Mouse (Mus musculus) midbrain, embryonic 14.5 days (tissue): ENCODE measurements around the gene Apol8. TPM values are rescaled to one million over a fixed set of nuclear protein-coding genes. Genes with fewer than 3 reads are reported as not detected.

Experiments
- ATAC-seq: fragments of 200-750 bp; cut with Nextera tagmentation; 2 replicates; pipeline ENCODE4 v1.8.0; 2017; ENCODE audit warnings: moderate number of reproducible peaks, moderate library complexity; ENCODE audit not compliant: low FRiP score, low TSS enrichment
- DNase-seq: peaks from one replicate; pipeline ENCODE4 v3.0.0-alpha.2; 2015
- H3K27ac ChIP-seq: fragments of 300-500 bp; sonication (generic); replicated peaks from 2 replicates; pipeline ENCODE4 v1.5.1; 2014; ENCODE audit warnings: mild to moderate bottlenecking, low read depth, low read length, moderate library complexity
- H3K27me3 ChIP-seq: fragments of 300-500 bp; sonication (generic); 2 replicates; pipeline ENCODE4 v1.6.1; 2014; ENCODE audit warnings: low read length, control low read depth, mixed read lengths; ENCODE audit not compliant: control insufficient read depth, insufficient read depth
- H3K36me3 ChIP-seq: fragments of 300-500 bp; sonication (generic); 2 replicates; pipeline ENCODE4 v1.6.1; 2014; ENCODE audit warnings: low read length, control low read depth; ENCODE audit not compliant: control insufficient read depth, insufficient read depth
- H3K4me1 ChIP-seq: fragments of 300-500 bp; sonication (generic); 2 replicates; pipeline ENCODE4 v1.6.1; 2014; ENCODE audit warnings: mild to moderate bottlenecking, antibody characterized with exemption, low read length, control low read depth; ENCODE audit not compliant: control insufficient read depth, insufficient read depth
- H3K4me2 ChIP-seq: fragments of 300-500 bp; sonication (generic); 2 replicates; pipeline ENCODE4 v1.6.1; 2014; ENCODE audit warnings: mild to moderate bottlenecking, low read length, moderate library complexity
- H3K4me3 ChIP-seq: fragments of 300-500 bp; sonication (generic); replicated peaks from 2 replicates; pipeline ENCODE4 v1.5.1; 2014; ENCODE audit warnings: low read depth, low read length
- H3K9ac ChIP-seq: fragments of 300-500 bp; sonication (generic); replicated peaks from 2 replicates; pipeline ENCODE4 v1.6.1; 2014; ENCODE audit warnings: mild to moderate bottlenecking, low read length, moderate library complexity
- H3K9me3 ChIP-seq: fragments of 300-500 bp; sonication (generic); 2 replicates; pipeline ENCODE4 v1.6.1; 2016; ENCODE audit warnings: low read length, control low read depth, mixed read lengths; ENCODE audit not compliant: control insufficient read depth
- WGBS: fragments of 180-500 bp; shearing (Covaris S2); extraction: QIAGEN DNeasy Blood & Tissue Kit; methylation state at CpG from one replicate; pipeline ENCODE4 v1.1.7; 2014; 5-methylcytosine and 5-hydroxymethylcytosine counted together
- polyA plus RNA-seq: library from polyadenylated mRNA; unstranded; fragments of >200 nt; fragmentation: Nextera tagmentation; extraction: Ambion mirVana; gene quantifications from 2 replicates; pipeline ENCODE4 v1.2.1, GENCODE M21; 2014

Gene Apol8
- polyA plus RNA-seq, 1 experiment from 2014 or later: 0.11 TPM

DNA sequence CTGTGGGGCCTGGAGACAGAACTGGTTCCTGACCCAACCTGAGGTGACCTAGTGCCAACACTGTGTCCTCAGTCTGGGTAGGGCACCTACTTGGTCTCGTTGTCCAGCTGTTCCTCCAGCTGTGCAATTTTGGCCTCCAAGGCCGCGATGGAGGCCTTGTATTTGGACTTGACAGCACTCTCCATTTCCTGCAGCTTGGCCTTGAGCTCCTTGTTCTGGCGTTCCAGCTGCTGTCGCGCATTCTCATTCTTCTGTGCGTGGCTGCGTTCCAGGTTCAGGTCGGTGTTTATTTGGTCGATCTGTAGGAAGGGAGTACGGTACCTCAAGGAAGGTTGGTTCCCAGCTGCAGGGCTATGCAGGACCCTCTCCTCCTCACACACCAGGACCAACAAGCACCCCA lies 6.9 kb upstream of the Apol8 start:
- Histone ChIP-seq H3K36me3 (peaks cover 79% of the 10 kb centered on the region), H3K27ac (no peak overlapping the region), H3K27me3 (no peaks in the 10 kb centered on the region), H3K4me1 (no peaks in the 10 kb centered on the region), H3K9ac (no peak overlapping the region), H3K4me2 (no peak overlapping the region), H3K9me3 (no peaks in the 10 kb centered on the region), H3K4me3 (no peak overlapping the region)
- ATAC-seq (no peak), DNase-seq (no peak)
- 93% methylated on average over 11 of the region's 11 CpGs for WGBS

DNA sequence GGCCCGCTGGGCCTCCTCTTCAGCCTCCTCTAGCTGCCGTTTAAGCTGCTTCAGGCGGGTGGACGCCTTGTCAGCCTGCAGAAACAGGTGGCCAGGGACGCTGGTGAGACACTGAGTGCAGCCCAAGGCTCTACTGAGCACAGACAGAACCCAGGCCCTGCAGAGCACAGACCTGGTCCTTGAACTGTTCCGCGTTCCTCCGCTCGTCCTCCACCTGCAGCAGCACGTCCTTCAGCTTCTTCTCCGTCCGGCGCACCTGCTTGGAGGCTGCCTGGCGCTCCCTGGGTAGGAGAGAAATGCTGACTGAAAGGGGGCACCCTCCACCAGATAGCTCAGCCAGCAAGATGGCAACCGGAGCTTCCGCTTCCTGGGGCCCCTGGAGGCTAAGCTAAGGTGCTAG lies 6.2 kb upstream of the Apol8 start:
- H3K4me2 ChIP-seq: no peak overlapping the region
- H3K4me1 ChIP-seq: no peaks in the 10 kb centered on the region
- H3K9ac ChIP-seq: no peak overlapping the region
- 90% methylated on average over 16 of the region's 16 CpGs for WGBS
- no peaks in the 10 kb centered on the region for H3K27me3 ChIP-seq
- peaks cover 73% of the 10 kb centered on the region for H3K36me3 ChIP-seq
- no peak for DNase-seq
- H3K9me3 ChIP-seq: no peaks in the 10 kb centered on the region
- no peak for ATAC-seq
- H3K27ac ChIP-seq: no peak overlapping the region
- H3K4me3 ChIP-seq: no peak overlapping the region

DNA sequence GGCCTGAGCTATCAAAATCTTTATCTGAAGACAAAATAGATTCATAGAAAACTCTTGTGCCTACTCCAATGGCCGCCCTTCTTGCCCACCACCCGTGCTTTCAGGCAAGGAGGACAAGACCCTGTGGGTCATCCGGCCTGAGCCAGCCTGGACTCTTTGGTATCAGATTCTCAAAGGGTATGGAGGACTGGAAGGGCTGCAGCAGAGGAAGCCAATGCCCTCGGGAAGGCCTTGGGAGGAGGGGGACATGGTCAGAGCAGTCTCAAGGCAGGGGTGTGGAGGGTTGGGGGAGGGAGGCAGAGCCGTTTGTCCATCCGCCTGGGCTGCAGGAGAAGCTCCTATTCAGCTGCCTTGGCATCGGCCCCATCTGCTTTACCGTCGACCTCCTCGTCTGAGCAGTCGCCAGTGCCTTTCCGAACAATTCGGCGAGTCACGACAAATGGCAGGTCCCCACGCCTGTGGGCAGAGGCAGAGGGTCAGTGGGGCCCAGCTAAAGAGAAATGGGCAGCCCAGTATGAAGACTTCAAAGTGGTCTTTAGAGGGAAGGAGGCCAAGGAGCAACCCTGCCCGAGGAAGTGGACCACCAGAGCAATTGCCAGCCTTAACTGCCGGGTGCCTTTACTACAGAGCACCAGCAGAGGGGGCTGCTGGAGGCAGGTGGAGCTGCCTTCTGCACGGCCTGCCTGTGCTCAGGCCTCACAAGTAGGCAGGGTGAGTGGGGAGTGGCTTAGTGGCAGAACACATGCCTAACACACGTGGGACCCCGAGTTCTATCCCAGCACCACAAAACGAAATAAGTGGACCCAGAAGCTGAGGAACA lies 5.0 kb upstream of the Apol8 start:
- DNase-seq: peak; percentile 57
- no peak overlapping the region for H3K27ac ChIP-seq
- no peak overlapping the region for H3K9ac ChIP-seq
- no peak for ATAC-seq
- H3K4me1 ChIP-seq: no peaks in the 10 kb centered on the region
- H3K4me3 ChIP-seq: no peak overlapping the region
- WGBS: 80% methylated on average over 22 of the region's 22 CpGs
- no peaks in the 10 kb centered on the region for H3K27me3 ChIP-seq
- no peaks in the 10 kb centered on the region for H3K9me3 ChIP-seq
- H3K36me3 ChIP-seq: peaks cover 60% of the 10 kb centered on the region
- H3K4me2 ChIP-seq: no peak overlapping the region

DNA sequence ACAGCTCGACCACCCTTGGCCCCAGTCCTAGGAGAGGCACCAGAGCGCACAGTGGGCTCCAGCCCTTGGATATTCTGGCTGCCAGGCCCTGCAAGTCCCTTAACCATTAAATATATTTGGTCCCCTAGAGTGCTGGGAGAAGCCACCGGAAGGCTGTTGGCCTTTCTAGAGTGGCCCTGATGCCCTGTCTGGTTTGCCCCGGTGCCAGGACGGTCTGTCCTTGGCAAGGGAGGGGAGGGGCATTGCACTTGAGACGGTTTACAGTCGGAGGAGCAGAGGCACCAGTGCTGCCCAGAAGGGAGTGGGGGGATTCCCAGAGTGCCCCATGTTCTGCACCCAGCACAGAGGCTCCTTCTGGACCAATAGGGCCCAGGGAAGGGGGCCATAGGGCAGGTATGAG lies 4.3 kb upstream of the Apol8 start:
- ATAC-seq (no peak), DNase-seq (no peak)
- Histone ChIP-seq H3K36me3 (peaks cover 53% of the 10 kb centered on the region), H3K9ac (no peak overlapping the region), H3K4me2 (no peak overlapping the region), H3K27ac (no peak overlapping the region), H3K9me3 (no peaks in the 10 kb centered on the region), H3K4me3 (no peak overlapping the region), H3K27me3 (no peaks in the 10 kb centered on the region), H3K4me1 (no peaks in the 10 kb centered on the region)
- 98% methylated on average over 7 of the region's 7 CpGs for WGBS

DNA sequence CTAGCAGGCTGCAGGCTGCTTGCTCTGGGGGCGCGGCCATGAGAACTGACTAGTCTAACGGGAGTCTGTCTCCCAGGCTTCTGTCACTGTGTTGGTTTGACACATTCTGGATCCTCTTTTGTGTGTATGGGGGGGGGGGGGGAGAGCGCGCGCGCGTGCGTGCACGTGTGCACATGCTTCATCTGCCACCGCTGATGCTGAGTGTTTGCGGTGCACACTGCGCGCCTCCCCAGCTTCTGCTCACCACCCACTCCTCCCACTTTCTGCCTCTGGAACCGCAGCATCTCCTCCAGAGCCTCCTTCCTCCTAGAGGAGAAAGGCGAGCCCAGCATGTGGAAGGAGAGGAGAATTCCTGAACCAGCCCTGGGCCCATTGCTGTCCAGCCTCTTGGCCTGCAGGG lies 3.2 kb upstream of the Apol8 start:
- no peak overlapping the region for H3K27ac ChIP-seq
- 84% methylated on average over 10 of the region's 16 CpGs for WGBS
- no peak overlapping the region for H3K4me2 ChIP-seq
- H3K9ac ChIP-seq: no peak overlapping the region
- no peaks in the 10 kb centered on the region for H3K4me1 ChIP-seq
- H3K36me3 ChIP-seq: peaks cover 43% of the 10 kb centered on the region
- DNase-seq: no peak
- H3K27me3 ChIP-seq: no peaks in the 10 kb centered on the region
- H3K4me3 ChIP-seq: no peak overlapping the region
- H3K9me3 ChIP-seq: no peaks in the 10 kb centered on the region
- no peak for ATAC-seq

DNA sequence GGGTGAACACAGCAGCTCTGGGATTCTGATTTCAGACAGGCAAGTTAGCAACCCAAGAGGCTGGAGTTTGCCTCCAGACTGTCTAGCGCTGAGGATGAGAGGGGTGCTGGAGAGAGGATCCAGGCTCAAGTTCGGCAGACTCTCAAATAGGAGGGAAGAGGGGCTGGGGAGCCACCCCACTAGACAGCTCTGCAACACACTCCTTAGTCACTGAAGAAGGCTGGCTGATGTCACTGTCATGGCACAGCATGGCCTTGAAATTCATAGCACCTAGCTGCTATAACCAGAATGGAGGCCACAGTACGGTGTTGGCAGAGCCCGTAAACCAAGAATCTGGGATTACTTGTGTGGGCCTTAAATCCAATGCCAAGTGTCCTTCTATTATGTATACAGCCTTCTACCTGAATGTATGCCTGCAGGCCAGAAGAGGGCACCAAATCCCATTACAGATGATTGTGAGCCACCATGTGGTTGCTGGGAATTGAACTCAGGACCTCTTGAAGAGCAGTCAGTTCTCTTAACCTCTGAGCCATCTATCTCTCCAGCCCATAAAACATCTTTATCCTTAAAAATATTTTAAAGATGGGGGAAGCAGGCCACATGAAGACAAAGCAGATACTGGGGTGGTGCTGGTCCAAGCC lies 903 bp upstream of the Apol8 start:
- no peak for DNase-seq
- WGBS: 88% methylated on average over 4 of the region's 4 CpGs
- H3K27me3 ChIP-seq: no peaks in the 10 kb centered on the region
- H3K4me3 ChIP-seq: no peak overlapping the region
- H3K4me2 ChIP-seq: no peak overlapping the region
- no peak overlapping the region for H3K27ac ChIP-seq
- peaks cover 19% of the 10 kb centered on the region for H3K36me3 ChIP-seq
- no peak for ATAC-seq
- H3K4me1 ChIP-seq: no peaks in the 10 kb centered on the region
- H3K9me3 ChIP-seq: no peaks in the 10 kb centered on the region
- H3K9ac ChIP-seq: no peak overlapping the region

DNA sequence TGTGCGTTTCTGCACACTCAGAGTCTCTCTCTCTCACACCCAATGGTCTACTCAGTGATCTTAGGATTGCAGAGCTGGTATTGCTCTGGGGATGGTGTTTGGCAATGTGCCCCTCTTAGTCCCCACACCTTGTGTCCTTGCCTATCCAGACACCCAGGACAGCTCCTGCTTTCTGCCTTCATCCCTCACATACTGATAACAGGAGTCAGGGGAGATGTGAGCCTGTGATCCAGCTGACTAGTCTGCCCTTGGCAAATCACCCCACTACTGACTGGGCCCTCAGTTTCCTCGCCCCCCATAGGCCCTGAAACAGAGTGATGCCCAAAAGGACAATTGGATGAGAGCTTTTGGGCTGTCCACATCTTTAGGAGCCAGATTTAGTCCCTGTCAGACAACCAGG lies 722 bp downstream of the Apol8 start:
- no peaks in the 10 kb centered on the region for H3K4me1 ChIP-seq
- H3K9me3 ChIP-seq: no peaks in the 10 kb centered on the region
- WGBS: 61% methylated on average over 2 of the region's 2 CpGs
- H3K27ac ChIP-seq: no peak overlapping the region
- no peak overlapping the region for H3K4me3 ChIP-seq
- no peak overlapping the region for H3K4me2 ChIP-seq
- peaks cover 4% of the 10 kb centered on the region; the same call in 1 of the 2 replicates for H3K36me3 ChIP-seq
- DNase-seq (no peak), ATAC-seq (no peak)
- no peak overlapping the region for H3K9ac ChIP-seq
- no peaks in the 10 kb centered on the region for H3K27me3 ChIP-seq

DNA sequence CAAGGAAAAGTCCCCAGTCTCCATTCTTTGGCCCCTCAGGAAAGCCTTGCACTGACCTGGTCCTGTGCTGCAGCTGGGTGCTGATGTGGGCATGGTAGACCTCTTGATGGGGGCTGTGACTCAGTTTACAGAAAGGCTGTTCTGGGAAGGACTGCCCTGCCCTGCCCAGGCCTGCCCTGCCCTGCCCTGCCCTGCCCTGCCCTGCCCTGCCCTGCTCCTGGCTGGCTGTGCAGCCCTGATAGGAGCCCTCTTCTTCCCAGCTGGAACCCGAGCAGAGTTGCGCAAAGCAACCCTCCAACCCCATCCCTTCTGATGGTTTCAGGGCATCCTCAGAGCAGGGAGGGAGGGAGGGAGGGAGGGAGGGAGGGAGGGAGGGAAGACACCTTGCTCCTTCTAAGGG lies 1.7 kb downstream of the Apol8 start:
- WGBS: 75% methylated on average over 2 of the region's 2 CpGs
- Histone ChIP-seq H3K4me3 (no peak overlapping the region), H3K36me3 (no peaks in the 10 kb centered on the region), H3K4me1 (no peaks in the 10 kb centered on the region), H3K27ac (no peak overlapping the region), H3K9me3 (no peaks in the 10 kb centered on the region), H3K9ac (no peak overlapping the region), H3K4me2 (no peak overlapping the region), H3K27me3 (no peaks in the 10 kb centered on the region)
- no peak for DNase-seq
- ATAC-seq: no peak

DNA sequence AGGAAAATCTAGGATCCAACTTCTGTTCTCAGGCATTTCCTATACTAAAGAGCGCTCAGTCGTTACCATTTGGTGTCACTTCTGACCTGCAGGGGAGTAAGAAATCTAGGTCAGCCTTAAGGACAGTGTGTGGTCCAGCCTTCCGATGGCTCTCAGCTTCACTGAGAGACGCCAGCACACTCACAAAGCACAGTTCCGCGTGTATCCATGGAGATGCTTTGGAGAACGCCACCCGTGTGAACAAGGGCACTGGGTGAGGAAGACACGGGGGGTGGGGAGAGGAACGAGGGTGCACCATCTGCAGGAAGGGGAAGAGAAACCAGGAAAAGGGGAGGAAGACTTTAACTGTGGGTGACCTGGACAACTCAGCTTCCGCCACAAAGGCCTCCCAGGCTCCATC lies 4.4 kb downstream of the Apol8 start:
- no peak overlapping the region for H3K9ac ChIP-seq
- no peak overlapping the region for H3K4me3 ChIP-seq
- no peaks in the 10 kb centered on the region for H3K9me3 ChIP-seq
- no peaks in the 10 kb centered on the region for H3K27me3 ChIP-seq
- no peak for ATAC-seq
- WGBS: 52% methylated on average over 11 of the region's 11 CpGs
- H3K36me3 ChIP-seq: no peaks in the 10 kb centered on the region
- no peak overlapping the region for H3K4me2 ChIP-seq
- H3K27ac ChIP-seq: no peak overlapping the region
- no peaks in the 10 kb centered on the region for H3K4me1 ChIP-seq
- no peak for DNase-seq
